Mouse (Mus musculus): ENCODE data around the gene Klhl6. TPM values are rescaled to one million over a fixed set of nuclear protein-coding genes. Genes with fewer than 3 reads are reported as not detected.

Klhl6 gene
- total RNA-seq, 2 experiments from 2014 or later: 8.8 to 12.0 TPM

DNA sequence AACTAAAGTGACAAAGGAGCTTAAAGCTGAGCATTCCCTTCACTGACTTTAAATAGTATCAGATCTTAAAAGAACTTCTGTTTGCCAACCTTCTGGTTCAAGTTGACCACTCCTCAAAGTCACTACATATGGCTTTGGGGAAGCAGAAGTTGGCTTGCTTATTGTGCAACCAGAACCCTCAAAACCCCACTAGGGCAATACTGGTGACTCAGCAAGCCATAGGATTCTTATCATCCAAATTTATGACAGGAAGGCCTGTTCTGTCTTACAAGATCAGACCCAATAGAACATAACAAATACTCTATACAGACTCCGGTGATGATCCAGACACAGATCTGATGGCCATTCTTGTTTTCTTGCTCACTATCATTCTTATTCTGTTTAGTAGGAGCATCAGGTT lies 9.4 kb downstream of the Klhl6 start:
- no peak for DNase-seq
- intact Hi-C loops (cut with DNase I): no loop called here

DNA sequence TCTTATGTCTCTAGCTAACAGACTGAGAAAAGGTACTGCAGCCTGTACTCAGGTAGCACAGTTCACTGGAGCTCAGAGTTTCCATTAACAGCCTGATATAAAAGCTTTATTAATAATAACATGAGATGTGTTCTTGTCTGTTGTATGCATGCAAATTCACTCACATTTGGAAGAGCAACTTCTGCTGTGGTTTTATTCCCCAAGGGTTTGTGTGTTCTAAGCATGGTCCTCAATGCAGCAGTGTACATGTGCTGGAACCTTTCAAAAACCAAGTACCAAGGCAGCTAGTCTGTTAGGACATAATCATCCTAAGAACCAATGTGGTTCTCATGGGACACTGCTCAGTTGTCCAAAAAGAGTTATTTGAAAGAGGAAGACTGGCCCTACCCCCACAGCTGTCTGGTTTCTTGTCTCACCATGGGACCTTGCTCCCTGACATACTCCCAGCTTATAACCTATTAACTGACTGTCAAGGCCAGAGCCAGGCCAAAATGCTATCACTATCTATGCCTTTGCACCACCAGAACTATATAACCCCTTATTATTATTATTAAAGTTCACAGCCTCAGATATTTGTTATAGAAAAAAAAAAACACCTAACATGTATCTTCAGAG lies 10.0 kb downstream of the Klhl6 start:
- intact Hi-C loops (cut with DNase I): no loop called here
- no peak for DNase-seq

DNA sequence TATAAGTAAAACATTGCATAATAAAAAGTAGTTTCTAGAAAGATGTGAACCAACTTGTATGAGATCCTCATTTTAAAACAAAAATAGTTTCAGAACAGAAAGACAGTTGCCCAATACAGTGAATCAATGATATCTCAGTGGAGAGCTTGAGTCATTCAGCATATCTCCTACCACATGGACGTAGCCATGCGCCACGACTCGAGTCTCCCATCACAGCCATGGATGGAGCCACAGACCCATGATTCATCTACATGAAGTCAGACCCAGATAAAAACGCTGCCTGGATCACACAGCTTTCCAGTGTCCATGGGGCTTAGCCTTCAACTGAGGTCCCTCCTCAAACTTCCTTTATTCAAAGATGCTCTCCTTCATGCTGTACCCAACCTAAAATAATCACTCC lies 13.3 kb downstream of the Klhl6 start:
- intact Hi-C loops (cut with DNase I): no loop called here

DNA sequence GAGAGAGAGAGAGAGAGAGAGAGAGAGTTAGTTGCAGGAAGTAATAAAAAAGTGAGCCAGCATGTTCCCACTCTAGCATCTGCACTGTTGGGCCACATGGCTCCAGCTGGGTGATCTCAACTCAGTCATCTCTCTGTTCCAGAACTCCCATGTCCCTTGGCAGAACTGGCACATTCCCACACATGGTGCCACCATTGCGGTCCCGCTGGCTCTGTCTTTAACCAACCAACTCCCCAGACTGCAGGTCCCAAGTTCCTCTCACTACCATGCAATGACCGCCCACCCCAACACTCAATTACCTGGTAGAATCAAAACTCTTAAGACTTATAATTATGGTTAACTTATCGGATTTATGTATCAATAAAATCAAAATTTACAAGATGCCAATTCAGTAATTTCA lies 14.2 kb downstream of the Klhl6 start:
- intact Hi-C loops (cut with DNase I): no loop called here
- no peak for DNase-seq

More for the DNA sequence above, 13.3 kb downstream of the Klhl6 start:
- DNase-seq: no peak

DNA sequence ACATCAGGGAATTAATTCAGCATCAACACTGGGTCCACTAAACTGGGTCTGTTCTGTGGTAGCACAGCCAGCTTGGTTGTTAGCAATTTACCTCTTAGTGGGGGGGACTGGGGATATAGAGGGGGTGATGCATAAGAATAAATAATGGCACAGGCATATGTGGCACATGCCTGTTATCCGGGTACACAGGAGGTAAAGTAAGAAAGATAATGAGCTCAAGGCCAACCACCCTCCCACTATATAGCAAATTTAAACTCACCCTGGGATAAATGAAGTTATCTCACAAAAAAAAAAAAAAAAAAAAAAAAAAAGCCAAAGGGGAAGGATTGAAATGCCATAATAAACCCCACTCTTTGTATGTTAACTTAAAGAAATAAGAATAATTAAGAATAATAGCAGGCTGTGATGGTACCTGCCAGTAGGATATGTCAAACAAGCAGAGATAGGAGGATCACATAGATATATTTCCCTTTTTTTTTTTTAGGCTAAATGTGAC lies 14.9 kb downstream of the Klhl6 start:
- DNase-seq: no peak
- intact Hi-C loops (cut with DNase I): no loop called here

DNA sequence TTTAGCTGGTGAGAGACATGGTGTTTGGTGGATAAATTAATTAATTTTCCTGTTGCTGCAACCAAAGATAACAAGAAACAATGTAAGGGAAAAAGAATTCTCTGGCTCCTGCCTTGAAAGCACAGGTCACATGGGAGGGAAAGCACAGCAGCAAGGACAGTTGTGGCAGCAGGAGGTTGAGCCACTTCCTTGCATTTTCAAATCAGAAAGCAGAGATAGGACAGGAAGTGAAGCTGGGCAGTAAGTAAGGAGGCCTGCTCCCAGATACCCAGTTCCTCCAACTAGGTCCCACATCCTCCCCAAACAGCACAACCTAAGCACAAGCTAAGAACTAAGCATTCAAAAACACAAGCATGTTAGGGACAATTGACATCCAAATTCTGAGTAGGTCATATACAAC lies 15.9 kb downstream of the Klhl6 start:
- intact Hi-C loops (cut with DNase I): no loop called here
- DNase-seq: no peak

DNA sequence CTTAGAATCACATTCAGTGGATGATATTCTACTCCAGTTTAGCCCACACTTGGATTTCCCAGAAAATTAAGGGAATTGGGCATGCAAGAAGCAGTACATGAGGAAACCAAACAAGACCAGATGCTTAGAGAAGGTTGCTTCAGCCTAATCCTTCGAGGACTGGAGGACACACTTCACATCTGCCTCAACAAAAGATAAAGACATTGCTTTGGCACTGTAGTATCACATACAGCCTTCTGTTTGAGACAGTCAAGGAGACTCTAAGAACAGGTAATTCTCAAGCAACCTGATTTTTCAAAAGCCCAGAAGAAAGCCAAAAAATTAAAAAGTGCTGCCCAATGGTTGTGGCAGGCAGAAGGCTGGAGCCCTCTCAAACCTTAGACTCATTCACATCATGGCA lies 16.4 kb downstream of the Klhl6 start:
- intact Hi-C loops (cut with DNase I): no loop called here
- no peak for DNase-seq

DNA sequence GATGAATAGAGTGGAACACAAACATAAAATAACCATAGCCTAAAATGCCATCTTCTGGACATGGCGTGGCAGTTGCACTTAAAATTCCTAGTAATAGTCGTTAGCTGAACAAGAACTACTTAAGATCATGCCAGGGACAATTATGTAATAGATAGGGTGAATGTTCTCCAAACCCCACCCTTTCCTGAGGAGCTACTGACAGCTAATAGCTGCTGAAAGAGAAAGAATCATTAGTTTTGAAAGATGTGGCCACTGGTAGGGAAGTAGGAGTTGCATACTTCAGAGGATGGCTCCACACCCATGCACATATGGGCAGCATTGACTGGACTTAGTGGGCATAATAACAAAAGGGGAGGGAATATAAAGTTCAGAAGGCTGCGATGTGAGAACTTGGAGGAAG lies 19.9 kb downstream of the Klhl6 start:
- intact Hi-C loops (cut with DNase I): no loop called here
- no peak for DNase-seq

DNA sequence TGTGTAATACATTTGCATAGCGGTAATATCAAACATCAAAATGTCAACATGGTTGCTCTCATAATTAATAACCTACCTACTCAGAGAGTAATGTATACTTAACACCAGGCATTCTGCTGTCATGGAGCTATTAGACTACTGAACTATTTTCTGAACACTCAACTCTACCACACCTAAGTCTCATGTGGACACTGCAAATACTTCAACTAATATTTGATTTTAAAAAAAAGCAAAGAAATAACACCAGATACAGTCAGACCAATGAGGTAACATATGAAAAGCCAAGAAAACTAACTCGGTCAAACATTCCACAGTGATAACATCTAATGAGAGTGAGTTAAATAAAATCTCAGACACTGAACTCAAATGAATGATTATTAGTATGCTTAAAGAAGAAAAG lies 21.8 kb downstream of the Klhl6 start:
- DNase-seq: no peak
- intact Hi-C loops (cut with DNase I): loop anchor here (2.0 kb wide), 1 partner anchor 22 kb away; the partner anchor contains the start of gene Klhl6

DNA sequence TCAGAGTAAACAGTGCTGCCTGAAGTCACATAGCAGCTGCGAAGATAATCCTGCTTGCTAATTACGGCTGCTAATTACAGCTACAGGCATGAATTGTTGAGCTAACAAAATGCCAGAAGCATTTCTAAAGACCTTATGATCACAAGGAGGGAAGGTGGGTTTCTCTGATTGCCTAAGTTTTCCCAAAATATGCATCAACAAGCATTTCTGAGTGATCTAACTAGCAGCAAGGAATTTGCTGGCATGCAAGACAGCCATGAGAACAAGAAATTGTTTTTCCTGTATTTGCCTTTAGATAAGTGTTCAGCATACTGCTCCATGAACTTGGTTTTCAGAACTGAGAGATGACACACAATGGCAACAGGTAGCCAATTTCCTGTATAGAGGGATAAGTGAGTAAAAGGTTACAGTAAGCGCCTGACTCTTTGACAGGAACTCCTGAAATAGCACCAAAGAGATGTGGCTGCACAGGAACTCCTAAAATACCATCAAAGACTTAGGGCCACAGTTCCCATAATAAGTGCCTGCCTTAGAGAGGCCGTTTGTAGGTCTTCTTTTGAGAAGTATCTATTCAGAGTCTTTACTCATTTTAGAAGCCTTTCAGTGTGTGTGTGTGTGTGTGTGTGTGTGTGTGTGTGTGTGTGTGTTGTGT lies 22.3 kb downstream of the Klhl6 start:
- intact Hi-C loops (cut with DNase I): loop anchor here (2.0 kb wide), 1 partner anchor 22 kb away; the partner anchor contains the start of gene Klhl6
- DNase-seq: no peak

DNA sequence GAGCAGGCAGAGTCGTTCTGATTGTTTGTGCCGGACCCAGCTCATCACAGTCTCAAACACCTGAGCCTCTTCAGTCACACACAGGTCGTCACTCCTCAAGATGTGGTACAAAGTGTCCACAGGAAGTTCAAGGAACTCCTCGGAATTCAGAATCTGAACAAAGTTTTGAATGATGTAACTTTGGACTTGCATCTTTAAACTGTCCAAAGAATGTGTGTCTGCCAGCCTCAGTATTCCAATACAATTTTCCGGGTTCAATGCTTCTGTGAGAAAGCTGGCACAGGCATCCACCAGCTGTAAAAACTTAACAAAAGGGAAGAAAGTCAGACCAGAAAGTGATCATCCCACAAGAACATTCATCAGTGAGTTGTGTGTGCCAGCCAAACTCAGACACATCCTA lies 25.8 kb downstream of the Klhl6 start:
- intact Hi-C loops (cut with DNase I): loop anchor here (10.0 kb wide), 1 partner anchor 138 kb away; the partner anchor contains the start of gene Klhl24
- no peak for DNase-seq

DNA sequence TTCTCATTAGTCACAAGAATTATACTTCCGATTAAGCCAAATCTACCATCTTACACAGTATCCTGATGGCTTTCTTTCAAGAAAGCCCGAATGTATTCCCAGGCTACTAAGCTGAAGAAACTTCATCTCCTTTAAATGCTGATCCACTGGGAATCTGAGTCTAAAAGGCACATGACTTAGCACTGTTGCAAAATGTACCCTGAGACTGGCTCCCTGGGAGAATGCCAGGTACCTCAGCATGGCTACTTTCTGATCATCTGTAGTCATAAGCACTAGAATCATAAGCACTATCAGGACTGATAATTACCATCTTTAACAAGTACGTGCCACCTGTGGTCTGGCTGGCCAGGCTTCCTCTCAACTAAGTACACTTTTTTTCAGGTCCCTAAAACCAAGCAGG lies 35.5 kb downstream of the Klhl6 start:
- no peak for DNase-seq
- intact Hi-C loops (cut with DNase I): no loop called here

DNA sequence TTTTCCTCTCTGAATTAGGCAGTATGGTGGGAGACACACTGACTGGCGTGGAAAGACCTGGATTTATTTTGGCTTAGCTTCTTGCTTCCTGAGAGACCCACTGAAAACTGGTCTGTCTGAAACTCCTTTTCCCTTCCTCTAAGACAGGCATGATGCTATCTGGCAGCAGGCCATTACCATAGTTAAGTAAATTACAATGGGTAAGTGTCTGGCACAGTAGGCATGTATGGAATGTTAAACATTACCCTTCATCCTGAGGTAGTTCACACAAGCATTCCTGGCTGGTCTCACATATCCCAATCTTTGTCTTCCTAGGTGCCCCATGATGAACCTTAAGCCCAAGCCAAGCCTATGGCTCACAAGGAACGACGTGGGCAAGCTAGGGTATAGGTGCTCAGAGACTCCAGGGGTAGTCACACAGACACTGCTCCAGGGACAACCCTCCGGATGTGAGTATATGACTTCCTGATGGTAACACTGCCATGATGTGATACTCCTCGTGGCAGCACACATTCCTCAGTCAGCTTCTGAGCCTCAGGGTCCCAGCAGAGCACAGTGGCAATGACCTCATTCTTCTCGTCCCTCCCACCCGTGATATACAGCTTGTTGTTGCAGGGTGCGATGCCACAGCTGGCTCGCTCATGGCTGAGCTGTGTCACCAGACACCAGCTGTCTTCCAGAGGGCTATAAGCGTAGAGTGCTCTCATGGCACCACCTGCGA lies 36.1 kb downstream of the Klhl6 start:
- intact Hi-C loops (cut with DNase I): no loop called here
- DNase-seq: no peak

DNA sequence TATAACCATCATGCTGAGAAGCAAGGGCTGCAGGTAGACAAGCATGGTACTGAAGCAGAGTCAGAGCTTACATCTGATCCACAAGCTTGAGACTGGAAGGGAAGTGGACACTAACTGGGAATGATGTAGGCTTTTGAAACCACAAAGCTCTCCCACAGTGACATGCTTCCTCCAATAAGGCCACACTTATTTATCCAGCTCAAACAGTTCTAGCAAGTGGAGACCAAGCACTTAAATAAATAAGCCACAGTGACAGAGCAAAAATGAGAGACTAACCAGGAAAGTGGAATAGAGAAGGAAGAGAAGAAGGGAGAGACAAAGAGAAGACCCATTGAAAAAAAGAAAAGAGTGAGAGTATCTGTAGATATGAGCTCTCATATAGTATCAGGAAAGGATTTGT lies 62.0 kb downstream of the Klhl6 start:
- intact Hi-C loops (cut with DNase I): no loop called here
- DNase-seq: no peak

DNA sequence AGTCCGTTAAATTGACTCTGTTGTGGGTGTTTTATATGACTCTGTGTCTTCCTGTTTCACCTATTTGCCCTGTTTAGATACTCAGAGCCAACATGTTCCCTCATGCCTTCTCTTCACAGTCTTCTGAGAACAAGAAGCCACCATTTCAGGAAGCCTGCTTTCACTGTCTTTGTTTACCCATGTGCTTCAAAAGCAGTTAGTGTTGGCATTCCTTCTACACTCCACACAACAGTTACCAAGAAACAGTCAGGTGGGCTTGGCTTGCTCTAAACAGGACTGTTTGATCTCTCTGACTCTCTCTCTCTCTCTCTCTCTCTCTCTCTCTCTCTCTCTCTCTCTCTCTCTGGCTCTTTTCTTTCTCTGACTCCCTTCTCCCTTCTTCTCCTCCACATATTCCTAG lies 64.6 kb downstream of the Klhl6 start:
- intact Hi-C loops (cut with DNase I): no loop called here
- DNase-seq: no peak

DNA sequence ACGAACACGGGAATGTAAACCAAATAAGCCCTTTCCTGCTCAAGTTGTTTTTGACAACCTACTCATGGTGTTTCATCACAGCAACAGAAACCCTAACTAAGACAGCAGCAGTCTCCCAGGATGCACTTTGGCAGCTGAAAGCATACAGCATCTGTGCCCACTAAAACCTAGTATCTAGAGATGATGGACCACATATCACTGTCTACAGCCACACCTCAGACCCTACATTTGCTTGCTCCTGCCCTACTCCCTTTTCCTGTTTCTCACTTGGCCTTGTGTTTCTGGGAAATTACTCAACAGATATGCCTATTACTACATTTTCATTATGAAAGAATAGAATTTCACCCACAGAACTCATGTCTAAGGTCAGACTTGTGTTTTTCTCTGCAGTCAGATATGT lies 70.3 kb downstream of the Klhl6 start:
- no peak for DNase-seq
- intact Hi-C loops (cut with DNase I): no loop called here

DNA sequence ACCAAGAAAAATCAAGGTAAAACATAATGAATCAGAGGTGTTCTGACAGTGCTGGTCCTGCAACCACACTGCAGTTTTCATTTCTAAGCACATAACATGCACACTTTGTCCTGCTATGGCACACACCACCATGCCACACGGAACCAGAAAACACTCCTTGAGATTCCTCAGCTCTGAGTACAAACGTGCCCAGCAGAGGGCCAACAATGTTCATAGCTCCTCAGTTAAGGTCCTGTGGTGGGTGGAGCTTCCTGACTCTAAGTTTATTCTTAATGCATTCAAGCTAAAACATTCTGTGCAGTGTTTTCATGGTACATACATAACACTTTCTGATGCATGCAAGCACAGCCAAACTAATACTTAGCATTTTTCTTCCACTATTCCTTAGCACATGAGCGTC lies 74.5 kb downstream of the Klhl6 start:
- DNase-seq: no peak

DNA sequence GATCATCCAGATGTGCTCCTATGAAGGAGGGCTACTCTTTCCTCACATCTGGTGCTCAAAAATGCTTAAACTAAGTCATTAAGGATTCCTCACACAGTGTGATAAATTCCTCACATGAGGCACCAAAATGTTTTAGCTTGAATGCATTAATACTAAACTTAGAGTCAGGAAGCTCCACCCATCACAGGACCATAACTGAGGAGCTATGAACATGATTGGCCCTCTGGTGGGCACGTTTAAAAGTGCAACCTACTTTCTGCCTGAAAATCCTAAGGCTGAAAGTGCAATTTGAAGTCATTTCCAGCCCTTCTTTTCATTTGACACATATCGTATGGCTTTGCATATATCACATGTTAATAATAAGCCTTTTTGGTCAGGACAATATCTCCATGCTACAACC lies 75.7 kb downstream of the Klhl6 start:
- intact Hi-C loops (cut with DNase I): loop anchor here (5.0 kb wide), 2 partner anchors 185 to 190 kb away; partner anchors contain the start of gene Klhl24
- DNase-seq: peak; percentile 54 to 70

More for the DNA sequence above, 74.5 kb downstream of the Klhl6 start:
- intact Hi-C loops (cut with DNase I): loop anchor here (5.0 kb wide), 2 partner anchors 186 to 189 kb away; partner anchors contain the start of gene Klhl24

DNA sequence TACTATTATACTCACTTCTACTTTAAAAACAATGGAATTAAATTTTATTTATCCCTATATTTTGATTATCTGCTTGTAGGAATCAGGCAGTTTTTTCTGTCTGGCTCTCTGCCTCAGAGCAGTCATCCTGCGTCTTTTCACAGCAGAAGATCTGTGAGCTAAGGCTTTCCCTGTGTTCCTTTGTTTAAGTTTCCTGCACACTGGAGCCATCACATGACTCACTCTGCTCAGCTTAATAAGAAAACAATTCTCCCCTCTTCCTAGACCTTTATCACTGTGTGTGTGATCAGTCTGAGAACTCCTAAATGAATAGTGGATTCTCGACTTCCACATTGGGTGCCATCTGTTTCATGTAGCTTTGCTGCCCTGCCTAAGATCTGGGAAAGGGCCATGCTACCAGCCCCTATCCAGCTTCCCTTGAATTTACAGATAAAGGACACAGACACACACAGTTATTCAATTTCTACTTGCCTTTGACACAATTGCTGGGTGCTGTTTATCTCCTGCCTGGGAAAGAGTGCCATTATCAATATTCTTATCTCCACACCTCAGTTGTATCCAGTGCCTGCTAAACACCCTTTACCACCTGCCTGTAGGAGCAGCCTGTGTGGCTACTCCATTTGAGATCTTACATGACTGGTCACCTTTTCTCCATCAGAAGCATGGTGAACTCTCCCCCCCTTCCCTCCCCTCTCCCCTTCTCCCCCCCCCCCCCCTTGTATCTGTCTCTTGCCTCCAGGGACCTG lies 77.9 kb downstream of the Klhl6 start:
- intact Hi-C loops (cut with DNase I): loop anchor here (5.0 kb wide), 2 partner anchors 183 to 192 kb away; partner anchors contain the start of gene Klhl24
- DNase-seq: no peak

DNA sequence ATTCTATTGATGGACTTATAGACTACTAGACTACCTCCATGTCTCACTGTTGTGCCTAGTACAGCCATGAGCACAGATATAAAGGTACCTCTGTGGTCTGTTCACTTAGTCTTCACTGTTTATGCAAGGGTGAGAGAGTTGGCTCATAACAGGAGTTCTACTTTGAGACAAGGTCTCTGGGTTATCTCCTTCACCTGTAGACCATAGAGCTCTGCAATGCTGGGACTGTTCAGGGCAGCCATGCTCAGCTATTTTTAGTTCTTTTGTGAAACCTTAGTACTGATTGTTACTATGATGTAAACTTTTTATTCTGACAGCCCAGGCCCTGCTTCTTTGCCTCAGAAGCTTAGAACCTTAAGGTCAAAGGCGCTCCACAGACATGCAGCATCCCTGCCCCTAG lies 79.0 kb downstream of the Klhl6 start:
- no peak for DNase-seq
- intact Hi-C loops (cut with DNase I): no loop called here
